Mouse (Mus musculus): ENCODE results near the gene Ndufa4. TPM values are rescaled to one million over a fixed set of nuclear protein-coding genes. Genes with fewer than 3 reads are reported as not detected.
"Not testable (repeated sequence)": the region's sequence is repeated elsewhere in the genome, so short reads cannot be mapped to it uniquely, and the experiment has no call there.

Gene Ndufa4
- total RNA-seq (2017) = 62.4 and 66.8 TPM in 2 replicates

DNA sequence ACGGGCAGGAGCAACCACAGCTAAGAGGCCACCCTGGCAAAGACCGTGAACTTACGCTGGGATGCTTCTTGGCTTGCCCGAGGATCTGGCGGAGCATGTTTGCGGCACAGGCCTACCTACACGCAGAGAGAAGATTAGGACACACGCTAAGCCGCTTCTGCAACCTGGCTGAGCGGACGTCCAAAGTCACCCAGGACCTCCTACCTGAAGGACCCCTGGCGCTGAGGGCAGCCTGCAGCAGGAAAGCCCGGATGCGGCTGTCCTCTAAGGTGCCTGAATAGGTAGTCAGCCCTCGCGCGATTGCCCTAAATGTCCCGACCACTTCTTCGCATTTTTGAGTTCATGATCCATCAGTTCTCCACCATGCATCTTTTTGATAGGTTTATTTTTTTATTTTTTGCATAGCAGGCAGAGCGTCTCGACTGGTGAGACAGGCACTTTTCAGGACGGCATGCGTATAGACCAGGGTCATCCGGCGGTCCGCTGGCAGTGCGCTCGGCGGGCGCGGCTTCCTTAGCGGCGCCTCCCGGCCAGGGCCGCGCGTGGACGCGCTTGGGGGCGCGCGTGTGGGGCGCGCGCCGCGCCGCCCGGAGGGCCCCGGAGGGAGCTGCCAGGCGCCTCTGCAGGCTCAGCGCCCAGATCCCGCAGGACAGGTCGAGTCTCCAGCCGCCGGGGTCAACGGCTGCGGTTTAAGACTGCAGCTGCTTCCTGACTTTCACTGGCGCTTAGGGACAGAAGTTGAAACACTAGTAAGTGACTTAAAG is at the start of gene Ndufa4, which contains the start of gene Phf14:
Gene Ndufa4 (minus strand): TSS at position 229 of the 764 bp plus-strand sequence.
Gene Phf14 (plus strand): TSS at position 541 of the 764 bp plus-strand sequence.
- ATAC-seq (ENCODE audit: extremely low read depth, insufficient number of reproducible peaks, low FRiP score, poor library complexity, severe bottlenecking) = peak; percentile 97

DNA sequence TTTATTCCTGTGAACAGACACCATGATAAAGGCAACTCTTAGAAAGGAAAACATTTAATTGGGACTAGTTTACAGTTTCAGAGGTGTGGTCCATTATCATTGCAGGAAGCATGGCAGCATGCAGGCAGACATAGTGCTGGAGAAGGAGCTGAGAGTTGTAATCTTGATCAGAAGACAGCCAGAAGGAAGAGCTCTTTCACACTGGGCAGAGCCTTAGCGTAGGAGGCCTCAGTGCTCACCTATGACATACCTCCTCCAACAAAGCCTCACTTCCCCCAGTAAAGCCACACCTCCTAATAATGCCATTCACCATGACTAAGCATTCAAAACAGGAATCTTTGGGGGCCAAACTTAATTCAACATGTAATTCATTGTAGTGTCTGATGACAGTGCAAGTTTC is 40.8 kb upstream of the Ndufa4 start:
- no peak for ATAC-seq (ENCODE audit: extremely low read depth, insufficient number of reproducible peaks, low FRiP score, poor library complexity, severe bottlenecking)

- ATAC-seq (ENCODE audit: extremely low read depth, insufficient number of reproducible peaks, low FRiP score, poor library complexity, severe bottlenecking) = no peak
Measured at GRCm38 (mm10) chr6:11942089-11942488, 34.8 kb upstream of the Ndufa4 start.

DNA sequence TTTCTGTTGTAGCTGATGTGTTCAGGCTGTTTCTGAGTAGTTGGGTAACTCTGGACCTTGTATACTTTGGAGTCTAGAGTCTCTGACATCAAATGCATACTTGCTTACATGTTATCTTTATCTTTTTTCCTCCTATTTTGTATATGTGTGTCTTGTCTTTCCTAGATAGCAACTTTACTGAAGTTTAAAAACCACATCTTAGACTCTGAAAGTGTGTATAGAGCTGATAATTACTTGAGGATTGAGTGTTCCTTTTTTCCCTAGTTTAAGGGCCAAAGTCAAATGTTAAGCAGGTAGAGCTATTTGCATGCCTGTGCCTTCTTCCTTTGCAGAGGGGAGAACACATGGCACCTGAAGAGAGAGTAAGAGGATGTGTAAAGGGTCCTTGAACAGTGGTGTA is 33.6 kb upstream of the Ndufa4 start:
- no peak for ATAC-seq (ENCODE audit: extremely low read depth, insufficient number of reproducible peaks, low FRiP score, poor library complexity, severe bottlenecking)

DNA sequence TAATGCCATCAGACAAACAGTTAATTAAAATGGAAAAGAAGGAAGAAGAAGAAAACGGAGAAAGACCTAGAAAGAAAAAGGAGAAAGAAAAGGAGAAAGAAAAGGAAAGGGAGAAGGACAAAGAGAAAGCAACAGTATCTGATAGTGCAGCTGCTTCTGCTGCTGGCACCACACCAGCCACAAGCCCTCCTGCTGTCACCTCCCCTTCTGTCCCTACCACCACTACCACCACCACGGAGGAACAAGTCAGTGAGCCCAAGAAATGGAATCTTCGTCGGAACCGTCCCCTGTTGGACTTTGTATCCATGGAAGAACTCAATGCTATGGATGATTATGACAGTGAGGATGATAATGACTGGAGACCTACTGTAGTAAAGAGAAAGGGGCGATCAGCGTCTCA is 26.1 kb upstream of the Ndufa4 start:
- no peak for ATAC-seq (ENCODE audit: extremely low read depth, insufficient number of reproducible peaks, low FRiP score, poor library complexity, severe bottlenecking)

- ATAC-seq (ENCODE audit: extremely low read depth, insufficient number of reproducible peaks, low FRiP score, poor library complexity, severe bottlenecking) = no peak
Measured at GRCm38 (mm10) chr6:11927485-11927884, 20.2 kb upstream of the Ndufa4 start.

DNA sequence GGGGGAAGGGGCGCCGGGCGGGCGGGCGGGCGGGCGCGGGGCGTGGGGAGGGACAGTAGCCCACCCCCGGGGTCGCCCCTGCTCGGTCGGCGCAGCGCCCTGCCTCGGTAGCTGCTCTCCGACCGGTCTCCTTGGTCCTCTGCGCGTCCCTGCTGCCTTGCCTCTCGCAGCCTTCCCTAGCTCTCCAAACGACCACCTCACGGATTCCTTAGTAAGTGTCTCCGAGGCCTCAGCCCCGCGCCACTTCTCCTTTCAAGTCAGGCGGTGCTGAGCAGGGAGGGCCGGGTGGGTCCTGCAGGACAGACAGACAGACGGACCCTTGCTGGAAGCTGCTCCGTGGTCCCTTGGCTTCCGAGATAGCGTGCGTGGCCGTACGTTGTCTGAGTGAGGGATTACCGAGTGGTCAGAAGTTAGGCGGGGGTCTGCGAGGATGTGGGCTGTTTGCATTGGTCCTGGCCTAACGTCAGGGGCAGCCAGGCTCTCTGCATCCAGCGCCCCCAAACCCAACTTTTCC is 18.8 kb upstream of the Ndufa4 start:
- peak; percentile 42 for ATAC-seq (ENCODE audit: extremely low read depth, insufficient number of reproducible peaks, low FRiP score, poor library complexity, severe bottlenecking)

- ATAC-seq (ENCODE audit: extremely low read depth, insufficient number of reproducible peaks, low FRiP score, poor library complexity, severe bottlenecking) = peak; percentile 95
Measured at GRCm38 (mm10) chr6:11925496-11926041, 18.3 kb upstream of the Ndufa4 start.

DNA sequence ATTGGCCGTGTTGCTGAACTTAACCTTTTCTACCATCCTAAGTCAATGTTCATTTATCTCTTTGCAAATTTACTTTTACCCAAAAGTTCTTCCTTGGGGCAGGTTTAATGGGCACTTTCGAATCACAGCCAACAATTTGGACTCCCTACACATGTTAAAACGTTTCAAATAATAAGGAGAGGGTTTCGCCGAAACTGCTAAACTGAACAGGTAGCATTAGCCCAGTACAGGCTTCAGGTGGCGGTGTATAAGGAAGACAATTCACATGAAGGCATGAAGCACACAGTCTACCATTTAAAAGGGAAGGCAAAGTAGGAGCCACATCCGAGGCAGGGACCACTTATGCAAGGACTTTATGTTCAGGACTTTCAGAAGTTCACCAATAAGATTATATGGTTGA is 873 bp upstream of the Ndufa4 start:
- ATAC-seq (ENCODE audit: extremely low read depth, insufficient number of reproducible peaks, low FRiP score, poor library complexity, severe bottlenecking) = no peak

DNA sequence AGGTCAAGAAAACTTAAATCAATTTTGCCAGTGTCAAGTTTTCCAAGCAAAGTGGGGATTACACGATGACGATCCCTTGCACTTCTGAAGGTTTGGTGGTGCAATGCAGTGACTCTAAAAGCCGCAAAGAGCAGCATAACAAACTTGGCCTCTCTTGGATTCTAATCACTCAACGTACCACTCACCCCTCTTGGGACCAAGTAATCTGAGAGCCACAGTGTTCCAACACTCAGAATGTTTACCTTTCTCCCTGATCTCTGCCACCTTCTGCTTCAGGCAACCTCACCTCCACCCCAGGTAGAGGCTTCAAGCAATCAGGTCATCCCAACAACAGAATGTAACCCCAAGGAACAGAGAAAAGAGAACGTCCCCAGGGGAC is 418 bp downstream of the Ndufa4 start:
- ATAC-seq (ENCODE audit: extremely low read depth, insufficient number of reproducible peaks, low FRiP score, poor library complexity, severe bottlenecking) = no peak; the same call in 1 of the 2 replicates

- ATAC-seq (ENCODE audit: extremely low read depth, insufficient number of reproducible peaks, low FRiP score, poor library complexity, severe bottlenecking) = no peak
Measured at GRCm38 (mm10) chr6:11900809-11901310, 6.4 kb downstream of the Ndufa4 start.

DNA sequence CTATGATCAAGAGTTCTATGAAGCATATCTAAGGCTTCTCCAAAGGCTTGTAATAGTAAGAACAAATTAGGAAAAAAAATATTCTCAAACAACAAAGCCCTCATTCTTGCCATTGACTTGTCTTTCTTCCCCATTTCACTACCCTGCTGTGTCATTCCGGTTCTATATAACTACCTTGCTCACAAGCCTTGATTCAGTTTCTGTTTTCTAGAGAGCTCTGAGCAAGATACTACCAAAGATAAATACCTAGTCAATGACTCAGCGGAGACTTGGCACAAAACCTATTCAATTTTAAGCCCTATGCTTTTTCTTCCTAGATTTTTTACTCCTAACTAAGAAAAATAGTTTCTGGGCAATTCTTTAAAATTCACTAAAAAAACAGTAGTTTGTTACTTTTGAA is 31.9 kb downstream of the Ndufa4 start:
- not testable (repeated sequence) for ATAC-seq (ENCODE audit: extremely low read depth, insufficient number of reproducible peaks, low FRiP score, poor library complexity, severe bottlenecking)

Other genes starting within 250 kb of the Ndufa4 start
- gene Phf14, start 312 bp upstream of the Ndufa4 start, total RNA-seq (2017) = 105 and 128 TPM in 2 replicates